Mouse (Mus musculus): ENCODE results near the gene Cldn7. TPM values are rescaled to one million over a fixed set of nuclear protein-coding genes. Genes with fewer than 3 reads are reported as not detected.
A peak's percentile ranks its signal among the peaks of the same experiment; 100 is the strongest.

Cldn7 gene
- total and polyA plus RNA-seq, 3 experiments, result 0.31 to 0.36 TPM; not detected in 1

DNA sequence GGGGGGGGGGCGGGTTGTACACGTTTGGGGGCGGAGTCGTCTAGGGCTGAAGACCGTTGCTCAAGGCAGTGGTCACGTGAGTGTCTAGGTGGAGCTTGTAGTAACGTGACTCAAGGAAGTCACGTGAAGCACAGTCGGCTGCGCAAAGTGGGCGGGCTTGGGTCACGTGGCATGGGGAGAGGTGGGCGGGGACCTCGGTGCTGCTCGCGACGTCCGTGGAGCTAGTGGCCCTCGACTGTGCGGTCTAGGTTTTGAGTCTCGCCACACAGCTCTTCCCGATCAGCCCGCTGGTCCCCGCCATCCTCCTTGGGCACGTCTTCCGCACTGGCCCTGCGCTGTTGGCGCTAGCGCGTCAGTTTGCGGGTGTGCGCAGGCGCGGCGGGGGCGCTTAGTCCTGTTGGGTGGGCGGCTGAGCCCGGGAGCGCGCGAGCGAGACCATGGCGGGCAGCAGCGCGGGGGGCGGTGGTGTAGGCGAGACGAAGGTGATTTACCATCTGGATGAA lies 35.9 kb downstream of the Cldn7 start, which contains the start of gene Dvl2:
TSS of gene Dvl2 (plus strand) at position 200 of the 503 bp plus-strand sequence.
- Histone ChIP-seq H3K4me3 (ENCODE audit: control insufficient read depth in 1 of 2, insufficient read depth in 1 of 2, low read depth in 2 of 2, low read length in 2 of 2) (peak within 1 kb of the TSS; percentile 69 to 83), H3K79me2 (ENCODE audit: control insufficient read depth, insufficient read depth, low read length, poor library complexity) (peaks cover 53% of the 10 kb centered on the region), H3K27ac (ENCODE audit: control insufficient read depth, low read depth, low read length) (peak within 1 kb of the TSS; percentile 84), H3K9ac (ENCODE audit: control insufficient read depth, low read depth, low read length, poor library complexity, severe bottlenecking) (peak within 1 kb of the TSS; percentile 87), H3K4me1 (ENCODE audit: control insufficient read depth in 1 of 2, insufficient read depth in 2 of 2, low read length in 2 of 2) (peaks cover 16 to 38% of the 10 kb centered on the region in 2 experiments), H3K9me3 (replicated peaks; ENCODE audit: insufficient read depth, low read length) (no peaks in the 10 kb centered on the region), H3K36me3 (ENCODE audit: control insufficient read depth in 1 of 2, insufficient read depth in 2 of 2, low read length in 2 of 2) (peaks cover 8 to 39% of the 10 kb centered on the region in 2 experiments), H3K27me3 (ENCODE audit: control insufficient read depth in 1 of 2, insufficient read depth in 2 of 2, low read length in 2 of 2) (no peaks in the 10 kb centered on the region)
- DNase-seq (ENCODE audit: low read depth, low spot score), result peak; percentile 99
- no peak for TF ChIP-seq RAD21 (IDR thresholded peaks at IDR 0.05; ENCODE audit: low read depth, low read length)
- peak; percentile 99 for TF ChIP-seq MAX (IDR thresholded peaks at IDR 0.05; ENCODE audit: low read length)
- peak; percentile 99 for TF ChIP-seq BHLHE40 (IDR thresholded peaks at IDR 0.05; ENCODE audit: borderline replicate concordance, low read depth, low read length)
- no peak for TF ChIP-seq RCOR1 (IDR thresholded peaks at IDR 0.05; ENCODE audit: low read depth, low read length)
- TF ChIP-seq UBTF (IDR thresholded peaks at IDR 0.05; ENCODE audit: borderline replicate concordance, insufficient read depth, low read depth, low read length), result 0 out of 2 replicates have a peak, but pooled peaks have one; percentile 76
- TF ChIP-seq CHD1 (IDR thresholded peaks at IDR 0.05; ENCODE audit: low read depth, low read length), result no peak
- TF ChIP-seq TAL1 (IDR thresholded peaks at IDR 0.05; ENCODE audit: low read length), result no peak
- peak; percentile 98 for TF ChIP-seq POLR2AphosphoS2 (IDR thresholded peaks at IDR 0.05; ENCODE audit: low read length)
- peak; percentile 26; the same call in 1 of the 2 replicates for TF ChIP-seq POLR2AphosphoS5 (IDR thresholded peaks at IDR 0.05; ENCODE audit: borderline replicate concordance, low read depth, low read length)
- peak; percentile 51 for TF ChIP-seq TCF12 (IDR thresholded peaks at IDR 0.05; ENCODE audit: low read depth, low read length)
- peak; percentile 95 for TF ChIP-seq SIN3A (IDR thresholded peaks at IDR 0.05; ENCODE audit: low read length)
- TF ChIP-seq GATA1 (IDR thresholded peaks at IDR 0.05; ENCODE audit: low read depth, low read length), result no peak
- peak; percentile 89 for TF ChIP-seq HCFC1 (IDR thresholded peaks at IDR 0.05; ENCODE audit: low read depth, low read length)
- peak; percentile 79 for TF ChIP-seq ETS1 (IDR thresholded peaks at IDR 0.05; ENCODE audit: low read depth, low read length)
- no peak for TF ChIP-seq CTCF (IDR thresholded peaks at IDR 0.05 in 2 of 3, conservative IDR thresholded peaks at IDR 0.05 in 1 of 3; ENCODE audit: control insufficient read depth in 1 of 3, insufficient read depth in 1 of 3, low read depth in 2 of 3, low read length in 3 of 3, poor library complexity in 1 of 3, severe bottlenecking in 1 of 3)
- TF ChIP-seq GABPA (IDR thresholded peaks at IDR 0.05; ENCODE audit: low read depth, low read length), result no peak
- peak; percentile 97 for TF ChIP-seq USF1 (IDR thresholded peaks at IDR 0.05; ENCODE audit: low read depth, low read length)
- TF ChIP-seq ZNF384 (IDR thresholded peaks at IDR 0.05; ENCODE audit: low read depth, low read length), result no peak
- peak; percentile 55; the same call in 1 of the 2 replicates for TF ChIP-seq ZMIZ1 (IDR thresholded peaks at IDR 0.05; ENCODE audit: low read depth, low read length)
- peak; percentile 98 to 99 for TF ChIP-seq USF2 (IDR thresholded peaks at IDR 0.05; ENCODE audit: borderline replicate concordance in 1 of 2, insufficient read depth in 1 of 2, low read depth in 1 of 2, low read length in 2 of 2)
- TF ChIP-seq E2F4 (IDR thresholded peaks at IDR 0.05; ENCODE audit: borderline replicate concordance, low read depth, low read length), result no peak
- TF ChIP-seq MAFK (IDR thresholded peaks at IDR 0.05; ENCODE audit: borderline replicate concordance, low read depth, low read length), result no peak
- TF ChIP-seq MAZ (IDR thresholded peaks at IDR 0.05; ENCODE audit: low read depth, low read length), result no peak
- no peak for TF ChIP-seq ELF1 (IDR thresholded peaks at IDR 0.05; ENCODE audit: low read depth, low read length)
- TF ChIP-seq EP300 (IDR thresholded peaks at IDR 0.05; ENCODE audit: low read depth in 1 of 2, low read length in 2 of 2), result peak in 1 of 2 experiments; percentile 64; a peak in 2 of 4 replicates
- TF ChIP-seq MEF2A (IDR thresholded peaks at IDR 0.05; ENCODE audit: extremely low read depth, insufficient replicate concordance, low read depth, low read length, poor library complexity, severe bottlenecking), result no peak
- TF ChIP-seq MXI1 (IDR thresholded peaks at IDR 0.05; ENCODE audit: low read depth, low read length), result peak; percentile 91; the same call in 1 of the 2 replicates
- peak; percentile 85 to 93 for TF ChIP-seq POLR2A (IDR thresholded peaks at IDR 0.05; ENCODE audit: control insufficient read depth in 1 of 2, insufficient read depth in 1 of 2, low read depth in 1 of 2, low read length in 2 of 2, poor library complexity in 1 of 2)
- TF ChIP-seq MYC (IDR thresholded peaks at IDR 0.05; ENCODE audit: low read depth, low read length), result peak; percentile 61; the same call in 1 of the 2 replicates
- TF ChIP-seq MYB (IDR thresholded peaks at IDR 0.05; ENCODE audit: low read depth, low read length), result peak; percentile 85
- TF ChIP-seq NELFE (IDR thresholded peaks at IDR 0.05; ENCODE audit: low read depth, low read length), result peak; percentile 59; the same call in 1 of the 2 replicates
- no peak; the same call in 1 of the 2 replicates for TF ChIP-seq TBP (IDR thresholded peaks at IDR 0.05; ENCODE audit: low read depth, low read length)
- peak; percentile 79 for TF ChIP-seq NRF1 (IDR thresholded peaks at IDR 0.05; ENCODE audit: insufficient read depth, low read depth, low read length, poor library complexity, severe bottlenecking)
- TF ChIP-seq CHD2 (IDR thresholded peaks at IDR 0.05; ENCODE audit: low read length), result no peak
- no peak for TF ChIP-seq JUND (IDR thresholded peaks at IDR 0.05; ENCODE audit: low read depth, low read length)
